Mouse (Mus musculus): ENCODE data around the gene Mavs. TPM values are rescaled to one million over a fixed set of nuclear protein-coding genes. Genes with fewer than 3 reads are reported as not detected.
"Not testable (repeated sequence)": the region's sequence is repeated elsewhere in the genome, so short reads cannot be mapped to it uniquely, and the experiment has no call there.

The Mavs gene
- polyA plus RNA-seq, 1 experiment from 2014 or later: 28.2 TPM

DNA sequence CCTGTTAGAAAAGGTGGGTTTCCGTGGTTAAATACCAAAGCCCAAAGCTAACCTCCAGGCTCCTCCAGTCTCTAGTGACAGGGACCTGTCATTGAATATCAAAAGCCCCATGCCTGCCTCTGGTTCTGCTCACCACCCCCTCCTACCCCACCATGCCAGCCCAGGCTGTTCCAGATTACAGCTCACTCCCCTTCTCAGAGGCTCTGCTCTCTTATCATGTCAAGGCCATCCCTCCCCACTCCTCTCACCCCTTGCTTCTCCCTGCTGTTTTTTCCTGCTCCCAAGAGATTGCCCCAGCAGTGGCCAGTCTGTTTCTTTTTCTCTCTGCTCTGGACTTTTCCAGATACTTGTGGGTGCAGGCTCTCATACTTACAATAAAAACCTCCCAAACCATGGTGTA is 10.3 kb upstream of the Mavs start:
- H3K27ac ChIP-seq (ENCODE audit: low read length): no peak overlapping the region
- H3K36me3 ChIP-seq (ENCODE audit: control insufficient read depth, insufficient read depth): no peaks in the 10 kb centered on the region
- 78% methylated on average over 1 of the region's 1 CpGs for WGBS
- H3K4me1 ChIP-seq (ENCODE audit: control insufficient read depth, insufficient read depth, low read length): no peaks in the 10 kb centered on the region
- H3K9ac ChIP-seq (ENCODE audit: low read length): no peak overlapping the region
- no peaks in the 10 kb centered on the region for H3K9me3 ChIP-seq (replicated peaks; ENCODE audit: control insufficient read depth, low read length)
- H3K4me3 ChIP-seq (ENCODE audit: low read length): no peak overlapping the region
- no peak overlapping the region for H3K4me2 ChIP-seq (ENCODE audit: low read depth, low read length)
- no peaks in the 10 kb centered on the region for H3K27me3 ChIP-seq (ENCODE audit: control insufficient read depth, insufficient read depth, low read length)
- ATAC-seq (replicated peaks; ENCODE audit: extremely low read depth, insufficient read depth, low FRiP score): no peak

- WGBS: 81% methylated on average over 6 of the region's 6 CpGs
- Histone ChIP-seq H3K27me3 (ENCODE audit: control insufficient read depth, insufficient read depth, low read length) (no peaks in the 10 kb centered on the region), H3K9me3 (replicated peaks; ENCODE audit: control insufficient read depth, low read length) (no peaks in the 10 kb centered on the region), H3K36me3 (ENCODE audit: control insufficient read depth, insufficient read depth) (no peaks in the 10 kb centered on the region), H3K4me1 (ENCODE audit: control insufficient read depth, insufficient read depth, low read length) (no peaks in the 10 kb centered on the region), H3K9ac (ENCODE audit: low read length) (no peak overlapping the region), H3K4me2 (ENCODE audit: low read depth, low read length) (no peak overlapping the region), H3K27ac (ENCODE audit: low read length) (no peak overlapping the region), H3K4me3 (ENCODE audit: low read length) (no peak overlapping the region)
- ATAC-seq (replicated peaks; ENCODE audit: extremely low read depth, insufficient read depth, low FRiP score): no peak; the same call in 1 of the 2 replicates
Observed at GRCm38 (mm10) chr2:131225178-131225577, 8.7 kb upstream of the Mavs start.

- not testable (repeated sequence) for H3K27ac ChIP-seq (ENCODE audit: low read length); H3K36me3 ChIP-seq (ENCODE audit: control insufficient read depth, insufficient read depth); ATAC-seq (replicated peaks; ENCODE audit: extremely low read depth, insufficient read depth, low FRiP score); H3K27me3 ChIP-seq (ENCODE audit: control insufficient read depth, insufficient read depth, low read length); H3K4me2 ChIP-seq (ENCODE audit: low read depth, low read length); H3K9ac ChIP-seq (ENCODE audit: low read length); H3K9me3 ChIP-seq (replicated peaks; ENCODE audit: control insufficient read depth, low read length); H3K4me3 ChIP-seq (ENCODE audit: low read length); H3K4me1 ChIP-seq (ENCODE audit: control insufficient read depth, insufficient read depth, low read length)
- 57% methylated on average over 2 of the region's 2 CpGs for WGBS
Observed at GRCm38 (mm10) chr2:131226669-131227068, 7.2 kb upstream of the Mavs start.

GRCm38 (mm10) chr2:131227243-131227642 is 6.6 kb upstream of the Mavs start:
- H3K4me3 ChIP-seq (ENCODE audit: low read length): no peak overlapping the region
- H3K9me3 ChIP-seq (replicated peaks; ENCODE audit: control insufficient read depth, low read length): no peaks in the 10 kb centered on the region
- no peak for ATAC-seq (replicated peaks; ENCODE audit: extremely low read depth, insufficient read depth, low FRiP score)
- no peaks in the 10 kb centered on the region for H3K27me3 ChIP-seq (ENCODE audit: control insufficient read depth, insufficient read depth, low read length)
- no peak overlapping the region for H3K9ac ChIP-seq (ENCODE audit: low read length)
- no peak overlapping the region for H3K27ac ChIP-seq (ENCODE audit: low read length)
- no peak overlapping the region for H3K4me2 ChIP-seq (ENCODE audit: low read depth, low read length)
- 66% methylated on average over 3 of the region's 3 CpGs for WGBS
- H3K4me1 ChIP-seq (ENCODE audit: control insufficient read depth, insufficient read depth, low read length): no peaks in the 10 kb centered on the region
- H3K36me3 ChIP-seq (ENCODE audit: control insufficient read depth, insufficient read depth): no peaks in the 10 kb centered on the region

DNA sequence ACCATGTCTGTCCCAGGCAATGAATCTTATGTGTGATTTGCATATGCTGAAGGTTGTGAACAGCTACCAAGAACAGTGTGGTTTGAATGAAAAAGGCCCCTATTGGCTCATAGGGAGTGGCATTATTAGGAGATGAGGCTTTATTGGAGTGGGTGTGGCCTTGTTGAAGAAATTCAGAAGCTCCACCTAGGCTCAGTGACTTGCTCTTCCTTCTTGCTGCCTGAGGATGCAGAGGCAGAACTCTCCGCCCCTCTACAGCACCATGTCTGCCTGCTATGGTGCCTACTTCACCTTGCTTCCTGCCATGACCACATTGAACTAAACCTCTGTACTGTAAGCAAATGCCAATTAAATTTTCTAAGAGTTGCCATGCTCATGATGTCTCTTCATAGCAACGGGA is 1.3 kb upstream of the Mavs start:
- Histone ChIP-seq H3K27ac (ENCODE audit: low read length) (no peak overlapping the region), H3K4me2 (ENCODE audit: low read depth, low read length) (no peak overlapping the region), H3K36me3 (ENCODE audit: control insufficient read depth, insufficient read depth) (no peaks in the 10 kb centered on the region), H3K9me3 (replicated peaks; ENCODE audit: control insufficient read depth, low read length) (no peaks in the 10 kb centered on the region), H3K27me3 (ENCODE audit: control insufficient read depth, insufficient read depth, low read length) (no peaks in the 10 kb centered on the region), H3K4me3 (ENCODE audit: low read length) (no peak overlapping the region), H3K9ac (ENCODE audit: low read length) (no peak overlapping the region), H3K4me1 (ENCODE audit: control insufficient read depth, insufficient read depth, low read length) (peaks cover 21% of the 10 kb centered on the region)
- no peak for ATAC-seq (replicated peaks; ENCODE audit: extremely low read depth, insufficient read depth, low FRiP score)
- 90% methylated on average over 2 of the region's 2 CpGs for WGBS

DNA sequence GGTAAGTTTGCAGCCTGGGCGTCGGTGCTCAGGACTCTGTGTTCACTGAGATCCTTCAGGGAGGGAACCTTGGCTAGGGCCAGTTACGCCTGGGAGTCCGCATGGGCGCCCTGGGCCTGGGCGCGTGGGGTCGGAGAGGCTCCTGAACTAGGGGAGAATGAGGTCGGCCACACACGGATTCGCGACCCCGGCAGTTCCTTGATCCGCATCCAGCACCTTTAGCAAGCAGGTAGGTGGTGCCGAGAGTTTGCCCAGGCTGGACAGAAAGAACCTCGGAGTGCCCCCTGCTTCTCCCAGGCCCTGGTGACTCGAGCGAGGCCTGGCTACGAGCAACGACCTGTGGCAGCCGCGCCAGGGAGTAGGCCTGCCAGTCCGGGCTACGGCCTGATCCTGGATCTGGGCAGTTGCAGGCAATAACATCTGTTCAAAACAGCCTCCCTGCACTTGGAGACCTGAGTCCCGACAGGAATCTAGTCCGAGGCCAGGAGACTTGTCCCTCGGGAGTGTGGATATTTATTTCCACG is 326 bp downstream of the Mavs start:
- peak; percentile 52 for ATAC-seq (replicated peaks; ENCODE audit: extremely low read depth, insufficient read depth, low FRiP score)
- H3K4me3 ChIP-seq (ENCODE audit: low read length): peak overlapping the region; percentile 59
- peaks cover 21% of the 10 kb centered on the region for H3K4me1 ChIP-seq (ENCODE audit: control insufficient read depth, insufficient read depth, low read length)
- H3K27ac ChIP-seq (ENCODE audit: low read length): peak overlapping the region; percentile 65
- H3K36me3 ChIP-seq (ENCODE audit: control insufficient read depth, insufficient read depth): peaks cover 6% of the 10 kb centered on the region
- no peaks in the 10 kb centered on the region for H3K27me3 ChIP-seq (ENCODE audit: control insufficient read depth, insufficient read depth, low read length)
- peak overlapping the region; percentile 91 for H3K4me2 ChIP-seq (ENCODE audit: low read depth, low read length)
- H3K9me3 ChIP-seq (replicated peaks; ENCODE audit: control insufficient read depth, low read length): no peaks in the 10 kb centered on the region
- 6% methylated on average over 28 of the region's 28 CpGs for whole genome bisulfite sequencing
- peak overlapping the region; percentile 72 for H3K9ac ChIP-seq (ENCODE audit: low read length)

DNA sequence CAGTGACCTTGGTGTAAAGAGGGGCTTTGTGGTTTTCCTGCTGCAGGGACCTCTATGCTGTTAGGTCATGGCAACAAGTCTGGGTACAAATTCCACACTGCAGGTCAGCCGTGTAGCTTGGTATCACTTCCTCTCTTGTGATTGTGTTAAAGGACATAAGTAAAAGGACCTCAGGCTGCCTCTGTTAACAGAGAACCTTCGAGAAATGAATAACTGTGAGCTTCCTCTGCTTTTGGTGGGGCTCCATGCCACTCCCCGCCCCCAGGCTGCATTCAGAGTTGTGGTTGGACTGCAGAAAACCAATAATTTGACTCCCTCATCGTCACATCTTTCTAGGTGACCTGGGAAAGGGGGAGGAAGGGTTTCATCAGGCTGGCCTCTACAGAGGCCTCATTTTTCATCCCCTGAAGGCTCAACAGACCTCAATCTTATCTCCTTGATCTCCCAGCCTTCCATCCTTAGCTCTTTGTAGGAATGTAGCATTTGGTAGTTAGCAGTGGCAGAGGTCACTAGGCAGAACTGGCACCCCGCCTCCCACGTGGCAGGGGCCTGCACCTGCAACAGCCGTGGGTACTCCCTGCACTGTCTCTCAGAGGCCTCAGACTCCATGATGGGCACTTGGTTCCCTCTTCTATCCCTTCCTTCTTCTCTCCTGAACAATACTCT is 1.2 kb downstream of the Mavs start:
- Histone ChIP-seq H3K9ac (ENCODE audit: low read length) (peak overlapping the region; percentile 72), H3K9me3 (replicated peaks; ENCODE audit: control insufficient read depth, low read length) (no peaks in the 10 kb centered on the region), H3K36me3 (ENCODE audit: control insufficient read depth, insufficient read depth) (peaks cover 11% of the 10 kb centered on the region), H3K27me3 (ENCODE audit: control insufficient read depth, insufficient read depth, low read length) (no peaks in the 10 kb centered on the region), H3K4me2 (ENCODE audit: low read depth, low read length) (peak overlapping the region; percentile 91), H3K4me3 (ENCODE audit: low read length) (peak overlapping the region; percentile 59), H3K27ac (ENCODE audit: low read length) (no peak overlapping the region; the same call in 1 of the 2 replicates), H3K4me1 (ENCODE audit: control insufficient read depth, insufficient read depth, low read length) (peaks cover 21% of the 10 kb centered on the region)
- WGBS: 67% methylated on average over 7 of the region's 7 CpGs
- no peak for ATAC-seq (replicated peaks; ENCODE audit: extremely low read depth, insufficient read depth, low FRiP score)

- H3K4me3 ChIP-seq (ENCODE audit: low read length): no peak overlapping the region
- H3K4me2 ChIP-seq (ENCODE audit: low read depth, low read length): no peak overlapping the region
- peaks cover 73% of the 10 kb centered on the region for H3K36me3 ChIP-seq (ENCODE audit: control insufficient read depth, insufficient read depth)
Observed at GRCm38 (mm10) chr2:131242180-131242579, 8.3 kb downstream of the Mavs start.

GRCm38 (mm10) chr2:131242929-131243328 is 9.1 kb downstream of the Mavs start:
- ATAC-seq (replicated peaks; ENCODE audit: extremely low read depth, insufficient read depth, low FRiP score): no peak
- no peaks in the 10 kb centered on the region for H3K27me3 ChIP-seq (ENCODE audit: control insufficient read depth, insufficient read depth, low read length)
- H3K4me2 ChIP-seq (ENCODE audit: low read depth, low read length): no peak overlapping the region
- no peaks in the 10 kb centered on the region for H3K9me3 ChIP-seq (replicated peaks; ENCODE audit: control insufficient read depth, low read length)
- WGBS: 60% methylated on average over 7 of the region's 7 CpGs
- H3K4me1 ChIP-seq (ENCODE audit: control insufficient read depth, insufficient read depth, low read length): no peaks in the 10 kb centered on the region
- no peak overlapping the region for H3K9ac ChIP-seq (ENCODE audit: low read length)
- H3K4me3 ChIP-seq (ENCODE audit: low read length): no peak overlapping the region
- no peak overlapping the region for H3K27ac ChIP-seq (ENCODE audit: low read length)
- H3K36me3 ChIP-seq (ENCODE audit: control insufficient read depth, insufficient read depth): peaks cover 75% of the 10 kb centered on the region

More at GRCm38 (mm10) chr2:131242180-131242579, 8.3 kb downstream of the Mavs start:
- no peaks in the 10 kb centered on the region for H3K27me3 ChIP-seq (ENCODE audit: control insufficient read depth, insufficient read depth, low read length)
- no peak overlapping the region for H3K9ac ChIP-seq (ENCODE audit: low read length)
- no peaks in the 10 kb centered on the region for H3K9me3 ChIP-seq (replicated peaks; ENCODE audit: control insufficient read depth, low read length)
- ATAC-seq (replicated peaks; ENCODE audit: extremely low read depth, insufficient read depth, low FRiP score): no peak
- no peaks in the 10 kb centered on the region for H3K4me1 ChIP-seq (ENCODE audit: control insufficient read depth, insufficient read depth, low read length)
- H3K27ac ChIP-seq (ENCODE audit: low read length): no peak overlapping the region

All from heart, embryonic 16.5 days (tissue).